Mouse (Mus musculus) large intestine, adult 2 months (tissue): ENCODE data around the gene Alpl. TPM values are rescaled to one million over a fixed set of nuclear protein-coding genes. Genes with fewer than 3 reads are reported as not detected.

ENCODE experiments used
- DNase-seq: peaks from one replicate; pipeline ENCODE4 v3.0.0-alpha.2; 2012; ENCODE audit warnings: low read depth, low spot score
- WGBS: fragments of 180-500 bp; shearing (Covaris S2); methylation state at CpG from one replicate; pipeline ENCODE4 v1.1.7; 2018; 5-methylcytosine and 5-hydroxymethylcytosine counted together
- polyA plus RNA-seq: library from polyadenylated mRNA; depleted of rRNA; stranded (reverse); fragments of >200 nt; gene quantifications from 2 replicates; pipeline ENCODE4 v1.2.3, GENCODE M21; 2012

Gene Alpl
- polyA plus RNA-seq, 1 experiment: 3.7 TPM

- no peak for DNase-seq
Measured at GRCm38 (mm10) chr4:137724766-137725165, 71.4 kb downstream of the Alpl start.

GRCm38 (mm10) chr4:137724212-137724611 is 72.0 kb downstream of the Alpl start:
- DNase-seq: no peak
- 62% methylated on average over 11 of the region's 11 CpGs for WGBS

More at GRCm38 (mm10) chr4:137724766-137725165, 71.4 kb downstream of the Alpl start:
- 55% methylated on average over 8 of the region's 8 CpGs for WGBS

- DNase-seq: no peak
- 52% methylated on average over 25 of the region's 25 CpGs for WGBS
Measured at GRCm38 (mm10) chr4:137723527-137723926, 72.7 kb downstream of the Alpl start.

- no peak for DNase-seq
- 28% methylated on average over 12 of the region's 12 CpGs for WGBS
Measured at GRCm38 (mm10) chr4:137722692-137723427, 73.3 kb downstream of the Alpl start.

- WGBS: 79% methylated on average over 3 of the region's 3 CpGs
Measured at GRCm38 (mm10) chr4:137722230-137722629, 74.0 kb downstream of the Alpl start.

GRCm38 (mm10) chr4:137721563-137721962 is 74.6 kb downstream of the Alpl start:
- WGBS: 91% methylated on average over 15 of the region's 15 CpGs
- DNase-seq: no peak

More at GRCm38 (mm10) chr4:137722230-137722629, 74.0 kb downstream of the Alpl start:
- no peak for DNase-seq

- no peak for DNase-seq
- 64% methylated on average over 15 of the region's 15 CpGs for WGBS
Measured at GRCm38 (mm10) chr4:137719378-137720077, 76.7 kb downstream of the Alpl start.

- 85% methylated on average over 15 of the region's 15 CpGs for WGBS
- DNase-seq: no peak
Measured at GRCm38 (mm10) chr4:137717671-137718070, 78.5 kb downstream of the Alpl start.

- no peak for DNase-seq
- 77% methylated on average over 7 of the region's 7 CpGs for WGBS
Measured at GRCm38 (mm10) chr4:137717005-137717404, 79.2 kb downstream of the Alpl start.

- 21% methylated on average over 8 of the region's 8 CpGs for WGBS
- no peak for DNase-seq
Measured at GRCm38 (mm10) chr4:137714020-137714624, 82.1 kb downstream of the Alpl start.

- no peak for DNase-seq
- WGBS: 29% methylated on average over 13 of the region's 13 CpGs
Measured at GRCm38 (mm10) chr4:137712963-137713362, 83.2 kb downstream of the Alpl start.

- 4% methylated on average over 52 of the region's 52 CpGs for WGBS
- DNase-seq: no peak
Measured at GRCm38 (mm10) chr4:137707216-137707990, 88.8 kb downstream of the Alpl start.

- no peak for DNase-seq
- WGBS: 33% methylated on average over 7 of the region's 7 CpGs
Measured at GRCm38 (mm10) chr4:137706510-137706909, 89.7 kb downstream of the Alpl start.

GRCm38 (mm10) chr4:137705379-137705778 is 90.8 kb downstream of the Alpl start:
- WGBS: 65% methylated on average over 5 of the region's 5 CpGs
- DNase-seq: no peak

- DNase-seq: no peak
- WGBS: 77% methylated on average over 2 of the region's 2 CpGs
Measured at GRCm38 (mm10) chr4:137704561-137704960, 91.6 kb downstream of the Alpl start.

GRCm38 (mm10) chr4:137703077-137703476 is 93.1 kb downstream of the Alpl start:
- DNase-seq: no peak
- 83% methylated on average over 5 of the region's 5 CpGs for WGBS

GRCm38 (mm10) chr4:137700960-137701359 is 95.2 kb downstream of the Alpl start:
- DNase-seq: no peak
- WGBS: 36% methylated on average over 6 of the region's 6 CpGs

- 49% methylated on average over 21 of the region's 21 CpGs for WGBS
- DNase-seq: no peak
Measured at GRCm38 (mm10) chr4:137699264-137700211, 96.6 kb downstream of the Alpl start.
